Mouse (Mus musculus) liver, embryonic 14.5 days (tissue): ENCODE results near the gene Prmt8. TPM values are rescaled to one million over a fixed set of nuclear protein-coding genes. Genes with fewer than 3 reads are reported as not detected.

Source experiments
- ATAC-seq: fragments of 200-750 bp; cut with Nextera tagmentation; 2 replicates; pipeline ENCODE4 v1.8.0; 2017; ENCODE audit warnings: moderate number of reproducible peaks, mild to moderate bottlenecking, moderate library complexity; ENCODE audit not compliant: insufficient read depth
- DNase-seq, 3 experiments: peaks; one replicate each; pipeline ENCODE4 v3.0.0-alpha.2; 2012 to 2013; ENCODE audit warnings: low read depth in 3 of 3, low spot score in 3 of 3
- H3K27ac ChIP-seq: fragments of 300-500 bp; sonication (generic); 2 replicates; pipeline ENCODE4 v1.5.1; 2014; ENCODE audit warnings: moderate library complexity, mild to moderate bottlenecking, control low read depth, inconsistent platforms
- H3K27me3 ChIP-seq: fragments of 300-500 bp; sonication (generic); 2 replicates; pipeline ENCODE4 v1.6.1; 2014; ENCODE audit warnings: mild to moderate bottlenecking, low read length, moderate library complexity; ENCODE audit not compliant: control insufficient read depth, insufficient read depth
- H3K36me3 ChIP-seq: fragments of 300-500 bp; sonication (generic); replicated peaks from 2 replicates; pipeline ENCODE4 v1.6.1; 2014; ENCODE audit warnings: low read depth; ENCODE audit not compliant: control insufficient read depth, insufficient read depth
- H3K4me1 ChIP-seq, 2 experiments: fragments of 200-500 bp in 1 of 2; fragments of 300-500 bp in 1 of 2; sonication (generic) in 1 of 2; replicated peaks; 2 replicates each; pipeline ENCODE4 v1.6.1; 2012 to 2014; ENCODE audit warnings: antibody characterized with exemption in 1 of 2, inconsistent platforms in 1 of 2, low read length in 1 of 2; ENCODE audit not compliant: control insufficient read depth in 2 of 2, insufficient read depth in 2 of 2
- H3K4me2 ChIP-seq: fragments of 300-500 bp; sonication (generic); 2 replicates; pipeline ENCODE4 v1.6.1; 2014; ENCODE audit warnings: low read depth, mild to moderate bottlenecking, control low read depth, moderate library complexity
- H3K4me3 ChIP-seq, 2 experiments: fragments of 200-500 bp in 1 of 2; fragments of 300-500 bp in 1 of 2; sonication (generic) in 1 of 2; 2 replicates each; pipeline ENCODE4 v1.5.1; 2012 to 2014; ENCODE audit warnings: low read depth in 2 of 2, low read length in 2 of 2, mild to moderate bottlenecking in 2 of 2, control low read depth in 1 of 2, inconsistent platforms in 1 of 2, moderate library complexity in 1 of 2; ENCODE audit not compliant: insufficient read depth in 1 of 2
- H3K9ac ChIP-seq: fragments of 300-500 bp; sonication (generic); replicated peaks from 2 replicates; pipeline ENCODE4 v1.6.1; 2014; ENCODE audit warnings: mild to moderate bottlenecking, control low read depth, moderate library complexity
- H3K9me3 ChIP-seq: fragments of 300-500 bp; sonication (generic); 2 replicates; pipeline ENCODE4 v1.6.1; 2016; ENCODE audit warnings: low read length, mixed read lengths; ENCODE audit not compliant: control insufficient read depth
- CTCF ChIP-seq: IDR thresholded peaks from 2 replicates; pipeline ENCODE4 v1.5.1; 2016; ENCODE audit warnings: antibody characterized with exemption, low read depth, control low read depth
- EP300 ChIP-seq: IDR thresholded peaks from 2 replicates; pipeline ENCODE4 v1.6.1; 2016; ENCODE audit warnings: antibody characterized with exemption, low read depth
- WGBS: fragments of 180-500 bp; shearing (Covaris S2); extraction: QIAGEN DNeasy Blood & Tissue Kit; methylation state at CpG from one replicate; pipeline ENCODE4 v1.1.7; 2014; ENCODE audit not compliant: insufficient replicate concordance; 5-methylcytosine and 5-hydroxymethylcytosine counted together
- polyA plus RNA-seq, 2 experiments: library from polyadenylated mRNA; depleted of rRNA in 1 of 2; stranded (reverse) in 1 of 2; unstranded in 1 of 2; fragments of >200 nt; fragmentation: Nextera tagmentation in 1 of 2; extraction: Ambion mirVana in 1 of 2; gene quantifications; 2 replicates each; pipeline versions ENCODE4 v1.2.1 to v1.2.3; 2012 to 2014

The Prmt8 gene
- polyA plus RNA-seq (2012; rRNA removed), result 0.03 TPM in 1 of 2 replicates, not detected in the other
- polyA plus RNA-seq (2014; fragmentation: Nextera tagmentation; extraction: Ambion mirVana), result 0.05 TPM in 1 of 2 replicates, not detected in the other

DNA sequence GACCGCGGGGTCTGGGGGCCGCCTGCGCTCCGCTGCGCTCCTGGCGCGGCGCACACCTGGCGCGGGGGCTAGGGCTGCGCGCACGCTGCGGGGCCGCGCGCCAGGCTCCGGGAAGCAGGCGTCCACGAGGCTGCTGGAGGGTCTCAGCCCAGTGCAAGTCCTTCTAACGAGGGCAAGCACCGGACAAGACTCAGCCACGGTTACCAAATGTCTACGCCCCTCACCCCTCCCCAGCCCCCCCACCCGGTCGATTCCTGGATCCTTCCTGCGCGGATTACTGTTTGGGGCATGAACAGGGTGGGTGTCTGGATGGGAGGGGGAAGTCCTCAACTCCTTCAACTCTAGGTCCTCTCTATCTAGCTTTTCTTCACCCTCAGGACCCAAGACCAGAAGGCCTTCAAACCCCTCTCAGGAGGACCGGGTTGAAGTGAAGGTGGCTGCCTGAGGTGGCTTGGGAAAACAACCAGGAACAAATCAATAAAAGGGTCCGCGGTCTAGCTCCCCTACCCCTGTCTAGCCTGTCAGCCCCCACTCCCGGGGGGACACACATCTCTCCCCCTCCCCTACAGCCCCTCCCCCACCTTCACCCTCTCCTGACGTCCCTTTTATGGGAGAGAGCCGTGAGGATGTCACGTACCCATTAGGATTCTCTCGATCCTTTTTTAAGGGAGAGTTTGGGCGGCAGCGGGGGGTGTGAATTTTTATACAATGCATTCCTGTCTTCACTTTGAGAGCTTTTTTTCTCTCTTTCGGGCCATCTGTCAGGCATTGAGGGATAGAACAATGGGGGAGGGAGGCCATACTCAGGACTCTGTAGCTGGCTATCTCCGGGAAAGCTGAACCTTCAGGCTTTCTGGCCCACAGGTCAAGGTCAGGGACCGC, at the start of gene Prmt8:
Gene Prmt8, minus strand, starts transcription at position 198 of the 882 bp plus-strand sequence.
- no peaks in the 10 kb centered on the region for H3K36me3 ChIP-seq
- H3K9me3 ChIP-seq, result no peaks in the 10 kb centered on the region
- no peak within 1 kb of the TSS for H3K4me2 ChIP-seq
- no peaks in the 10 kb centered on the region for H3K4me1 ChIP-seq
- no peak within 1 kb of the TSS for H3K27ac ChIP-seq
- TF ChIP-seq EP300, result no peak
- no peak for TF ChIP-seq CTCF
- H3K27me3 ChIP-seq, result peaks cover 47% of the 10 kb centered on the region
- H3K9ac ChIP-seq, result no peak within 1 kb of the TSS
- DNase-seq (no peak), ATAC-seq (no peak)
- 2% methylated on average over 34 of the region's 42 CpGs for WGBS
- no peak within 1 kb of the TSS for H3K4me3 ChIP-seq

DNA sequence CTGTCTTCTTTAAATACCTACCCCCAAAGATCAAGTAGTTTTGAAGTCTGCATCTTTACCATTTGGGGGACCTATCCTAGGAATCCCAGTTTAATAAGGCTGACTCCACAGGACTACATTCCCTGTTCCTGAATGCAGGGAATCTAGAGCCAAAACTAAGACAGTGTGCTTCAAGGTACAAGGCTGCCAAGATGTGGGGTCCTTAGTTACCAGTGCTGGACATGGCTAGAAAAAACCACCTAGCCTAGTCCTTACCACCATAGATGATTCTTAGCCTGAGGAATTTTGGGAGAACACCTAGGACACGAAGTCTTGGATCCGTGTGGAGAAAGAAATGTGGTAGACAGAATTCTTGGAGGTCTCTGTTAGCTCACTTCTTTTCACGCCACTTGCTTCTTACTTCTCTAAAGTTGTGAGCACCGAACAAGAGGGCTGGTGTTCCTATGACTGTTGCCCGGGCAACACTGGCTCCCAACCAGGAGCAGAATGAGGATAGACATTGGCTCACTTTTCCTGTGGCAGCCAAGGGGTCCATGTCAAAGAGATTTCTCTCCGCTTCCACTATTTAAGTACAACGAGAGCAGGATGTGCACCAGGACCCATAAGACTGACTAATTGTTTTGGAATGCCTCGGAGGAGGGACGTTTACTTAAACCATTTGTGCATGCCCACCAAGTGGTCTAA, 33.9 kb upstream of the Prmt8 start:
- Histone ChIP-seq H3K4me2 (no peak overlapping the region), H3K4me1 (no peaks in the 10 kb centered on the region), H3K36me3 (no peaks in the 10 kb centered on the region), H3K4me3 (no peak overlapping the region), H3K27me3 (no peaks in the 10 kb centered on the region), H3K9me3 (no peaks in the 10 kb centered on the region), H3K27ac (no peak overlapping the region), H3K9ac (no peak overlapping the region)
- DNase-seq (no peak), ATAC-seq (no peak)
- TF ChIP-seq CTCF (no peak), EP300 (no peak)
- WGBS, result 52% methylated on average over 9 of the region's 9 CpGs

DNA sequence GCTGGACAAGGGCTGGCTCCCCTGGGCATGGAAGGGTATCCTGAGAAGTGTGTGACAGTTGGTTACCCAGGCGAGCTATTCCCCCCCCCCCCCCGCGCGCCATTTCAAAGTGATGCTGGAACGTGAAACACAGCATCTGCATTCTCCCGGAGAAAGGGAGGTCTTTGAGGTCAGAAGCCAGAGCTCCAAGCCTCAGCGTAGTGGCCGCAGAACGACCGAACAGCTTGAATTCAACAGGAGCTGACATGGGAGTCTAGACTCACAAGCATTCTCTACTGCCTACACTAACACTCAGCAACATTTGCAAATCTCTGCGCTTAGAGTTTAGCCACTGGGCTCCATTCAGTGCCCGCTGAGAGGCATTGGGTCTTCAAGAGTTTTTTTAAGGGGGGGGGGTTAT, 32.9 kb upstream of the Prmt8 start:
- Histone ChIP-seq H3K4me2 (no peak overlapping the region), H3K27ac (no peak overlapping the region), H3K9me3 (no peaks in the 10 kb centered on the region), H3K27me3 (no peaks in the 10 kb centered on the region), H3K4me1 (no peaks in the 10 kb centered on the region), H3K36me3 (no peaks in the 10 kb centered on the region), H3K9ac (no peak overlapping the region), H3K4me3 (no peak overlapping the region)
- TF ChIP-seq CTCF (no peak), EP300 (no peak)
- DNase-seq (no peak), ATAC-seq (no peak)
- WGBS, result 74% methylated on average over 12 of the region's 12 CpGs

DNA sequence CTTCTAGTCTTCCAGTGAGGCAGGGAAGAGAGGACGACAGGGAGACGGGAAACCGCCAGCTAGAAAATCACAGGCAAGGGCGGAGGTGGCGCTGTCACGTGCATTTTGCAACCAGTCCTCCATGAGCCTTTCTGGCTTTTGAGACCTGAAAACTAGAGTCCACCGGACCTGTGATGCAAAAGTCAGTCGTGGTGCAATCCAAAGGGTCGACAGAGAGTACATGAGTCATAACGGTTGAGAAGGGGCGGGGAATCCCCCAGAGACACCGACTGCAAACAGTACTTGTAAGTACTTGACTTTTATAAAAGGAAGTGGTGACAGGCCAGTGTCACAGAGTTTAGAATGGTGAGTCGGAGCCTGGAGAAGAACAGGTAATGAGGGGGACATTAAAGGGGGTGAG, 20.8 kb upstream of the Prmt8 start:
- WGBS, result 33% methylated on average over 13 of the region's 13 CpGs
- no peak overlapping the region for H3K4me2 ChIP-seq
- H3K36me3 ChIP-seq, result no peaks in the 10 kb centered on the region
- no peak for TF ChIP-seq CTCF
- no peak for TF ChIP-seq EP300
- no peaks in the 10 kb centered on the region for H3K9me3 ChIP-seq
- no peak overlapping the region for H3K9ac ChIP-seq
- 0 out of 4 replicates have a peak, but pooled peaks cover 0 to 5% of the 10 kb centered on the region in 2 experiments for H3K4me1 ChIP-seq
- DNase-seq (peak; percentile 3 to 49 (median 16)), ATAC-seq (no peak)
- H3K27ac ChIP-seq, result no peak overlapping the region
- no peaks in the 10 kb centered on the region for H3K27me3 ChIP-seq
- H3K4me3 ChIP-seq, result no peak overlapping the region

DNA sequence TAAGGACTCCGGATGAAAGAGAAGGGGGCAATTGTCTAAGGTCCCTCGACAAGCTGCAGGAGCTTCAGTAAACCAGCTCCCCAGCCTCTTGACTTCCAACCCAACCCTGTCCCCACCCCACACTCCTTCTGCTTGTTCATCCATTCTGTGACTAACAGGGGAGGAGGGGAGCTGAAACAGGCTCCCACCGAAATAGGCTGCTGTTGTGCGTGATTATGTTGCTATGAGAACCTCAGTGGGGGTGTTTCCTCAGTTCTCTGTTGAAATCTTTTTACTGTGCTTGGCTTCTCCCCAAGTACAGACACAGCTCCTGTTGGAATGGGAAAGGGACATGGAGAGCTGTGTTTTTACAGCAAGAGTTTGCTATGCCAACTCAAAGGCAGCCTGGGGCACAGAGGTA, 1.5 kb upstream of the Prmt8 start:
- WGBS, result 34% methylated on average over 4 of the region's 4 CpGs
- no peak for ATAC-seq
- Histone ChIP-seq H3K4me1 (no peaks in the 10 kb centered on the region), H3K27ac (no peak overlapping the region), H3K9me3 (no peaks in the 10 kb centered on the region), H3K4me2 (no peak overlapping the region), H3K4me3 (no peak overlapping the region), H3K36me3 (no peaks in the 10 kb centered on the region), H3K27me3 (peaks cover 42% of the 10 kb centered on the region), H3K9ac (no peak overlapping the region)
- no peak for DNase-seq
- TF ChIP-seq CTCF, result no peak
- no peak for TF ChIP-seq EP300
